19 mouse cellular contexts compared by ENCODE assay signal in genomic region chr4:21758860-21759259, GRCm38 (mm10). TPM values are rescaled to one million over a fixed set of nuclear protein-coding genes. Genes with fewer than 3 reads are reported as not detected.
DNase-seq lines count a peak whose midpoint lies in the region; ATAC-seq and TF ChIP-seq lines count a peak whose summit lies in the region.
"Had no signal": no experiment of that assay in that cellular context is flagged by ENCODE, and none has a peak within 500 bp of the region (broad histone marks: within the 10 kb centered on the region; RNA-seq: fewer than 3 reads in every experiment).

No protein-coding gene starts in this region.

- H3K4me1 ChIP-seq in intestine, postnatal 0 days (replicated peaks; ENCODE audit: control insufficient read depth, insufficient read depth, low read length) = no peaks in the 10 kb centered on the region
- H3K4me1 ChIP-seq in intestine, embryonic 16.5 days (ENCODE audit: control insufficient read depth, insufficient read depth, low read length) = no peaks in the 10 kb centered on the region
- H3K4me1 ChIP-seq in midbrain, postnatal 0 days (ENCODE audit: insufficient read depth, low read length) = no peaks in the 10 kb centered on the region
- H3K4me1 ChIP-seq in midbrain, embryonic 14.5 days (ENCODE audit: control insufficient read depth, insufficient read depth, low read length) = no peaks in the 10 kb centered on the region
- H3K4me1 ChIP-seq in MEL (ENCODE audit: control insufficient read depth in 1 of 2, insufficient read depth in 2 of 2, low read length in 2 of 2) = peaks cover 5 to 6% of the 10 kb centered on the region in 2 experiments; a peak in 3 of 4 replicates
- H3K4me1 ChIP-seq in liver, postnatal 0 days (ENCODE audit: insufficient read depth) = peaks cover 6% of the 10 kb centered on the region
- H3K4me1 ChIP-seq: embryonic facial prominence, embryonic 15.5 days; heart, embryonic 10.5 days; limb, embryonic 12.5 days; stomach, embryonic 15.5 days had no signal

- H3K36me3 ChIP-seq in intestine, postnatal 0 days (ENCODE audit: control insufficient read depth, insufficient read depth) = 0 out of 2 replicates have a peak, but pooled peaks cover 2% of the 10 kb centered on the region
- H3K36me3 ChIP-seq in intestine, embryonic 16.5 days (ENCODE audit: control insufficient read depth, insufficient read depth, low read length) = no peaks in the 10 kb centered on the region; the same call in 1 of the 2 replicates
- H3K36me3 ChIP-seq in midbrain, postnatal 0 days (ENCODE audit: insufficient read depth, low read length) = no peaks in the 10 kb centered on the region
- peaks cover 14% of the 10 kb centered on the region; the same call in 1 of the 2 replicates for H3K36me3 ChIP-seq in midbrain, embryonic 14.5 days (ENCODE audit: control insufficient read depth, insufficient read depth, low read length)
- H3K36me3 ChIP-seq in MEL (ENCODE audit: control insufficient read depth in 1 of 2, insufficient read depth in 2 of 2, low read length in 2 of 2) = peaks cover 0 to 6% of the 10 kb centered on the region in 2 experiments; a peak in 3 of 4 replicates
- H3K36me3 ChIP-seq in liver, postnatal 0 days (replicated peaks; ENCODE audit: insufficient read depth, low read length) = peaks cover 6% of the 10 kb centered on the region
- H3K36me3 ChIP-seq: embryonic facial prominence, embryonic 15.5 days; stomach, embryonic 15.5 days had no signal

- no peaks in the 10 kb centered on the region for H3K79me2 ChIP-seq in MEL (ENCODE audit: control insufficient read depth, insufficient read depth, low read length, poor library complexity)

- no peak overlapping the region for H3K27ac ChIP-seq in intestine, postnatal 0 days (ENCODE audit: low read depth, low read length)
- no peak overlapping the region for H3K27ac ChIP-seq in intestine, embryonic 16.5 days (ENCODE audit: low read length)
- H3K27ac ChIP-seq in midbrain, postnatal 0 days (ENCODE audit: low read depth, low read length) = no peak overlapping the region
- no peak overlapping the region for H3K27ac ChIP-seq in midbrain, embryonic 14.5 days (replicated peaks; ENCODE audit: low read depth, low read length)
- H3K27ac ChIP-seq in MEL (ENCODE audit: control insufficient read depth, low read depth, low read length) = no peak overlapping the region
- H3K27ac ChIP-seq in liver, postnatal 0 days (ENCODE audit: low read depth) = no peak overlapping the region
- H3K27ac ChIP-seq: embryonic facial prominence, embryonic 15.5 days; heart, embryonic 10.5 days; limb, embryonic 12.5 days; stomach, embryonic 15.5 days had no signal

- no peaks in the 10 kb centered on the region for H3K9me3 ChIP-seq in intestine, postnatal 0 days (ENCODE audit: control insufficient read depth)
- no peaks in the 10 kb centered on the region for H3K9me3 ChIP-seq in intestine, embryonic 16.5 days (ENCODE audit: control insufficient read depth, low read length)
- H3K9me3 ChIP-seq in midbrain, postnatal 0 days (ENCODE audit: low read length) = no peaks in the 10 kb centered on the region
- no peaks in the 10 kb centered on the region for H3K9me3 ChIP-seq in midbrain, embryonic 14.5 days (ENCODE audit: control insufficient read depth, low read length)
- H3K9me3 ChIP-seq in MEL (replicated peaks; ENCODE audit: insufficient read depth, low read length) = no peaks in the 10 kb centered on the region
- H3K9me3 ChIP-seq in liver, postnatal 0 days (ENCODE audit: low read length) = no peaks in the 10 kb centered on the region
- H3K9me3 ChIP-seq: embryonic facial prominence, embryonic 15.5 days; heart, embryonic 10.5 days; stomach, embryonic 15.5 days had no signal

- H3K4me3 ChIP-seq in intestine, postnatal 0 days (ENCODE audit: low read depth, low read length) = no peak overlapping the region
- H3K4me3 ChIP-seq in intestine, embryonic 16.5 days (ENCODE audit: low read length) = no peak overlapping the region
- no peak overlapping the region for H3K4me3 ChIP-seq in midbrain, postnatal 0 days (ENCODE audit: low read depth, low read length)
- H3K4me3 ChIP-seq in midbrain, embryonic 14.5 days (replicated peaks; ENCODE audit: low read depth, low read length) = no peak overlapping the region
- H3K4me3 ChIP-seq in MEL (ENCODE audit: control insufficient read depth in 1 of 2, insufficient read depth in 1 of 2, low read depth in 2 of 2, low read length in 2 of 2) = no peak overlapping the region
- no peak overlapping the region for H3K4me3 ChIP-seq in liver, postnatal 0 days (ENCODE audit: low read depth, low read length)
- H3K4me3 ChIP-seq: embryonic facial prominence, embryonic 15.5 days; heart, embryonic 10.5 days; limb, embryonic 12.5 days; stomach, embryonic 15.5 days had no signal

- 62% methylated on average over 1 of the region's 1 CpGs for WGBS in intestine, postnatal 0 days
- WGBS in intestine, embryonic 16.5 days = 58% methylated on average over 1 of the region's 1 CpGs
- 71% methylated on average over 1 of the region's 1 CpGs for WGBS in midbrain, postnatal 0 days
- 61% methylated on average over 1 of the region's 1 CpGs for WGBS in midbrain, embryonic 14.5 days
- WGBS in liver, postnatal 0 days (ENCODE audit: insufficient replicate concordance) = 58% methylated on average over 1 of the region's 1 CpGs

- no peak for TF ChIP-seq EP300 in MEL (IDR thresholded peaks at IDR 0.05; ENCODE audit: low read depth in 1 of 2, low read length in 2 of 2)
- no peak for TF ChIP-seq EP300 in liver, postnatal 0 days (IDR thresholded peaks at IDR 0.05; ENCODE audit: low read depth)

- H3K9ac ChIP-seq in intestine, postnatal 0 days (ENCODE audit: low read depth, low read length) = no peak overlapping the region
- H3K9ac ChIP-seq in intestine, embryonic 16.5 days (ENCODE audit: low read depth, low read length) = no peak overlapping the region
- no peak overlapping the region for H3K9ac ChIP-seq in midbrain, postnatal 0 days (replicated peaks; ENCODE audit: low read length, poor library complexity, severe bottlenecking)
- no peak overlapping the region for H3K9ac ChIP-seq in midbrain, embryonic 14.5 days (replicated peaks; ENCODE audit: low read length)
- H3K9ac ChIP-seq in MEL (ENCODE audit: control insufficient read depth, low read depth, low read length, poor library complexity, severe bottlenecking) = no peak overlapping the region
- no peak overlapping the region for H3K9ac ChIP-seq in liver, postnatal 0 days (replicated peaks)
- H3K9ac ChIP-seq: embryonic facial prominence, embryonic 15.5 days; limb, embryonic 12.5 days; stomach, embryonic 15.5 days had no signal

- no peak for ATAC-seq in intestine, postnatal 0 days
- ATAC-seq in intestine, embryonic 16.5 days = no peak
- no peak for ATAC-seq in midbrain, postnatal 0 days (ENCODE audit: low FRiP score)
- no peak for ATAC-seq in midbrain, embryonic 14.5 days (ENCODE audit: low FRiP score, low TSS enrichment)
- no peak for ATAC-seq in liver, postnatal 0 days
- ATAC-seq in granulocyte monocyte progenitor cell, adult 5-6 weeks (replicated peaks; ENCODE audit: poor library complexity, severe bottlenecking) = no peak
- ATAC-seq: forebrain, embryonic 14.5 days had no signal

- H3K4me2 ChIP-seq in intestine, postnatal 0 days (replicated peaks; ENCODE audit: low read depth) = no peak overlapping the region
- no peak overlapping the region for H3K4me2 ChIP-seq in intestine, embryonic 16.5 days (ENCODE audit: low read depth, low read length)
- H3K4me2 ChIP-seq in midbrain, postnatal 0 days (ENCODE audit: low read depth, low read length, poor library complexity, severe bottlenecking) = no peak overlapping the region
- no peak overlapping the region for H3K4me2 ChIP-seq in midbrain, embryonic 14.5 days (ENCODE audit: low read length)
- H3K4me2 ChIP-seq in liver, postnatal 0 days (ENCODE audit: low read depth, low read length) = no peak overlapping the region
- H3K4me2 ChIP-seq: embryonic facial prominence, embryonic 15.5 days; limb, embryonic 12.5 days; midbrain, embryonic 11.5 days; stomach, embryonic 15.5 days had no signal

- peak; percentile 37 for TF ChIP-seq RAD21 in MEL (IDR thresholded peaks at IDR 0.05; ENCODE audit: low read depth, low read length)

- DNase-seq in midbrain, postnatal 0 days (ENCODE audit: low spot score) = no peak
- DNase-seq in midbrain, embryonic 14.5 days = no peak
- peak; percentile 56 for DNase-seq in MEL (ENCODE audit: low read depth, low spot score)
- no peak for DNase-seq in liver, postnatal 0 days
- no peak for DNase-seq in spleen, adult 12 weeks (ENCODE audit: low spot score)
- DNase-seq: adrenal gland, postnatal 36 days; cerebellum, adult 11 months; kidney, postnatal 25 days; layer of hippocampus, postnatal 36 days; lung, postnatal 36 days had no signal

- H3K27me3 ChIP-seq in intestine, postnatal 0 days (replicated peaks; ENCODE audit: control insufficient read depth, insufficient read depth, low read length) = no peaks in the 10 kb centered on the region
- H3K27me3 ChIP-seq in intestine, embryonic 16.5 days (replicated peaks; ENCODE audit: control insufficient read depth, insufficient read depth, low read length) = no peaks in the 10 kb centered on the region
- no peaks in the 10 kb centered on the region for H3K27me3 ChIP-seq in midbrain, postnatal 0 days (ENCODE audit: insufficient read depth, low read length)
- H3K27me3 ChIP-seq in midbrain, embryonic 14.5 days (ENCODE audit: control insufficient read depth, insufficient read depth, low read length) = no peaks in the 10 kb centered on the region
- H3K27me3 ChIP-seq in MEL (ENCODE audit: control insufficient read depth in 1 of 2, insufficient read depth in 2 of 2, low read length in 2 of 2) = no peaks in the 10 kb centered on the region
- no peaks in the 10 kb centered on the region for H3K27me3 ChIP-seq in liver, postnatal 0 days (ENCODE audit: insufficient read depth, low read length)
- H3K27me3 ChIP-seq: embryonic facial prominence, embryonic 15.5 days; limb, embryonic 12.5 days; stomach, embryonic 15.5 days had no signal

- TF ChIP-seq POLR2A in MEL (IDR thresholded peaks at IDR 0.05; ENCODE audit: control insufficient read depth in 1 of 2, insufficient read depth in 1 of 2, low read depth in 1 of 2, low read length in 2 of 2, poor library complexity in 1 of 2) = no peak

- TF ChIP-seq CTCF in intestine, postnatal 0 days (IDR thresholded peaks at IDR 0.05; ENCODE audit: low read depth) = peak; percentile 33
- TF ChIP-seq CTCF in midbrain, postnatal 0 days (IDR thresholded peaks at IDR 0.05) = peak; percentile 30
- TF ChIP-seq CTCF in MEL (IDR thresholded peaks at IDR 0.05 in 2 of 3, conservative IDR thresholded peaks at IDR 0.05 in 1 of 3; ENCODE audit: control insufficient read depth in 1 of 3, insufficient read depth in 1 of 3, low read depth in 2 of 3, low read length in 3 of 3, poor library complexity in 1 of 3, severe bottlenecking in 1 of 3) = peak; percentile 22 to 53 (median 51); a peak in 5 of 6 replicates
- peak; percentile 47 for TF ChIP-seq CTCF in liver, postnatal 0 days (IDR thresholded peaks at IDR 0.05; ENCODE audit: low read depth)

RNA-seq across cellular contexts. Expression of gene Usp45, which starts 8.1 kb away (rescaled TPM):
- polyA plus RNA-seq in intestine, postnatal 0 days (2015; fragmentation: Nextera tagmentation; extraction: Ambion mirVana) = 3.4 and 3.7 TPM in 2 replicates
- polyA plus RNA-seq in intestine, embryonic 16.5 days (2015; fragmentation: Nextera tagmentation; extraction: Ambion mirVana) = 5.3 and 6.0 TPM in 2 replicates
- total RNA-seq in midbrain, postnatal 0 days (2014; rRNA removed) = 8.5 and 9.7 TPM in 2 replicates
- polyA plus RNA-seq in midbrain, postnatal 0 days (2015; fragmentation: Nextera tagmentation; extraction: Ambion mirVana) = 3.7 and 4.7 TPM in 2 replicates
- polyA plus RNA-seq in midbrain, embryonic 14.5 days (2014; fragmentation: Nextera tagmentation; extraction: Ambion mirVana) = 10.4 and 12.3 TPM in 2 replicates
- total RNA-seq in MEL (2012; rRNA removed) = 8.2 and 8.7 TPM in 2 replicates
- polyA plus RNA-seq in MEL (2012; ENCODE audit: insufficient read depth in 1 of 2, insufficient read length in 2 of 2, low read depth in 1 of 2, low replicate concordance in 2 of 2, missing spikeins in 1 of 2) = 1 to 10 TPM in 1 of 2 experiments, not detected in 1; 6.4 TPM
- polyA plus RNA-seq in liver, postnatal 0 days (2015; fragmentation: Nextera tagmentation; extraction: Ambion mirVana) = 3.5 and 5.0 TPM in 2 replicates
- total RNA-seq in granulocyte monocyte progenitor cell, adult 5-6 weeks (2014; fragmentation: Nextera tagmentation) = 15.3 and 29.5 TPM in 2 replicates
- total RNA-seq in granulocyte monocyte progenitor cell, adult 5-6 weeks (2017) = 12.0 and 14.4 TPM in 2 replicates

RNA-seq across cellular contexts. Expression of gene Tstd3, which starts 8.2 kb away (rescaled TPM):
- polyA plus RNA-seq in intestine, postnatal 0 days (2015; fragmentation: Nextera tagmentation; extraction: Ambion mirVana) = 21.1 and 21.3 TPM in 2 replicates
- 16.2 and 18.0 TPM in 2 replicates for polyA plus RNA-seq in intestine, embryonic 16.5 days (2015; fragmentation: Nextera tagmentation; extraction: Ambion mirVana)
- total RNA-seq in midbrain, postnatal 0 days (2014; rRNA removed) = 15.6 and 19.2 TPM in 2 replicates
- 24.4 and 25.2 TPM in 2 replicates for polyA plus RNA-seq in midbrain, postnatal 0 days (2015; fragmentation: Nextera tagmentation; extraction: Ambion mirVana)
- polyA plus RNA-seq in midbrain, embryonic 14.5 days (2014; fragmentation: Nextera tagmentation; extraction: Ambion mirVana) = 20.0 and 26.9 TPM in 2 replicates
- 11.7 and 13.7 TPM in 2 replicates for total RNA-seq in MEL (2012; rRNA removed)
- polyA plus RNA-seq in MEL (2012; ENCODE audit: insufficient read depth in 1 of 2, insufficient read length in 2 of 2, low read depth in 1 of 2, low replicate concordance in 2 of 2, missing spikeins in 1 of 2) = 10 to 100 TPM in 1 of 2 experiments, not detected in 1; 18.5 TPM
- 16.6 and 19.2 TPM in 2 replicates for polyA plus RNA-seq in liver, postnatal 0 days (2015; fragmentation: Nextera tagmentation; extraction: Ambion mirVana)
- total RNA-seq in granulocyte monocyte progenitor cell, adult 5-6 weeks (2014; fragmentation: Nextera tagmentation) = 9.1 and 11.7 TPM in 2 replicates
- total RNA-seq in granulocyte monocyte progenitor cell, adult 5-6 weeks (2017) = 11.8 and 13.1 TPM in 2 replicates

RNA-seq across cellular contexts. Expression of gene Ccnc, which starts 31.4 kb away (rescaled TPM):
- 20.2 and 20.7 TPM in 2 replicates for polyA plus RNA-seq in intestine, postnatal 0 days (2015; fragmentation: Nextera tagmentation; extraction: Ambion mirVana)
- 29.1 and 30.8 TPM in 2 replicates for polyA plus RNA-seq in intestine, embryonic 16.5 days (2015; fragmentation: Nextera tagmentation; extraction: Ambion mirVana)
- total RNA-seq in midbrain, postnatal 0 days (2014; rRNA removed) = 29.2 and 39.1 TPM in 2 replicates
- polyA plus RNA-seq in midbrain, postnatal 0 days (2015; fragmentation: Nextera tagmentation; extraction: Ambion mirVana) = 59.6 and 63.0 TPM in 2 replicates
- 78.0 and 80.0 TPM in 2 replicates for polyA plus RNA-seq in midbrain, embryonic 14.5 days (2014; fragmentation: Nextera tagmentation; extraction: Ambion mirVana)
- 16.0 and 20.0 TPM in 2 replicates for total RNA-seq in MEL (2012; rRNA removed)
- 100 to 1,000 TPM in 1 of 2 experiments, 10 to 100 TPM in 1; 14.7 to 196 TPM for polyA plus RNA-seq in MEL (2012; ENCODE audit: insufficient read depth in 1 of 2, insufficient read length in 2 of 2, low read depth in 1 of 2, low replicate concordance in 2 of 2, missing spikeins in 1 of 2)
- polyA plus RNA-seq in liver, postnatal 0 days (2015; fragmentation: Nextera tagmentation; extraction: Ambion mirVana) = 12.7 and 13.9 TPM in 2 replicates
- total RNA-seq in granulocyte monocyte progenitor cell, adult 5-6 weeks (2014; fragmentation: Nextera tagmentation) = 22.2 and 31.3 TPM in 2 replicates
- 34.0 and 41.4 TPM in 2 replicates for total RNA-seq in granulocyte monocyte progenitor cell, adult 5-6 weeks (2017)
